Mouse (Mus musculus): ENCODE data around the gene Lrrc8e. TPM values are rescaled to one million over a fixed set of nuclear protein-coding genes. Genes with fewer than 3 reads are reported as not detected.
"Not testable (repeated sequence)": the region's sequence is repeated elsewhere in the genome, so short reads cannot be mapped to it uniquely, and the experiment has no call there.

Lrrc8e gene
- total and polyA plus RNA-seq, 3 experiments: 0.25 TPM; not detected in 2

DNA sequence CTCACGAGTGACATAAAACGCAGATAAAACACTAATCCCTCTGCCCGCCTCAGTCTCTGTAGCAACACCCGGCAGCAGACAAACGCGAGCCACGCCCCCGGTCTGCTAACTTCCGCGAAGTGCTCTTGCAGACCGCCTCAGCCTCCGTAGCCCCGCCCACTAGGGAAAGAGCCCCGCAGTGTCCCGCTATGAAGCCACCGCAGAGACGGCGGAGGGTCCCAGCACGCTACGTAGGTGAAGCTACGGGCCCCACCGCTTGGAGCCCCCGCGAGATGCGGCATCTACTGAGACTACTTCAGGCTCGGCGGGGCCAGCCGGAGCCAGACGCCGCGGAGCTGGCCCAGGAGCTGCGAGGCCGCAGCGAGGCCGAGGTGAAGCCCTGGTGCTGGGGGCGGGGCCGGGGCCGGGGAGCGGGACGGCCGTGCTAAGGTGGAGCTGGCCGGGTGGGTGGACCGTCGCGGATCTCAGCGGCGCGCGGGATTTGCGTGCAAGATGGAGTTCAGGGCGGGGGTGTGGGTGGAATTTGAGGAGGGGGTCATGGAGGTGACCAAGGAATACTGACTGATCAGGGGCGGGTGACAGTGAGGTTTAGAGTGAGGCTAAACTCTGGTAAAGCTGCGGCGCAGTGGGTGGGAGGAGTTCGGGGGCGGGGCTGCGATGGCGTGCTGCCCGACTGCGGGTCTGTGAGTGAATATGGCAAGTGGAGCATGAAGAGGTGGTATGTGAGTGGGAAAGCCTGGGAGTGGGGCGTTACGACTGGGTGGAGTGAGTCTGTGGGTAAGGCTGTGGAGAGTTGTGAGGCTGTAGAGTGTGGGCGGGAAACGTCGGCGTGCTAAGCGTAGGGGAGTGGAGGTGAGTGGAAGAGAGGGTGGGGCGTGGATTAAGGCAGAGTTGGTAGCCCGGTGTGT, 26.6 kb downstream of the Lrrc8e start, which contains the start of gene Snapc2 (continued):
- peak; percentile 29; the same call in 1 of the 2 replicates for TF ChIP-seq NRF1 (IDR thresholded peaks at IDR 0.05; ENCODE audit: low read depth, low read length)

DNA sequence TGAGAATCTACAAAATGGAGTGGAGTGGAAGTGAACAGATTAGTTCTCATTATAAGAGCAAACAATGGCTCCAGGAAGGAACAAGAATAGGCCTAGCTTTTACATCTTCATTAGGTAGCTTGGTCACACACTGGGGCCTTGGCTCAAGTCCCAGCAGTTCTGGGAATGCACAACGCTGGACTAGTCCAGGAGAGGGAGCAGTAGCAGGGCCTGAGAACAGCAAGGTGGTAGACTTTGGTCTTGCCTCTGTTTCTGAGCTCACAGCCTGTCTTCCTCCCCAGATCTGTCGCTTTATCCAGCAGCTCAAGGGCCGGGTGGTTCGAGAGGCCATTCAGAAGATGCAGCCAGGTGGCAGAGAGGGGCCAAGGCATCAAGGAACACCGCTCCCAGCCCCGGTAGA, 27.4 kb downstream of the Lrrc8e start:
- H3K9me3 ChIP-seq (replicated peaks; ENCODE audit: low read length): no peaks in the 10 kb centered on the region
- no peak for TF ChIP-seq POLR2AphosphoS2 (IDR thresholded peaks at IDR 0.05; ENCODE audit: low read depth, low read length)
- no peak for TF ChIP-seq MEF2A (IDR thresholded peaks at IDR 0.05; ENCODE audit: borderline replicate concordance, low read depth, low read length)
- TF ChIP-seq CTCF (conservative IDR thresholded peaks at IDR 0.05 in 1 of 2, IDR thresholded peaks at IDR 0.05 in 1 of 2; ENCODE audit: low read depth in 2 of 2, low read length in 2 of 2): peak in 1 of 2 experiments; percentile 13; a peak in 1 of 4 replicates
- dilution Hi-C loops (cut with MboI; ENCODE audit: extremely low pct_ligation_motif_present, extremely low pct_unique_long_range_greater_than_20kb, low sequenced_read_pairs): no loop called here
- peak overlapping the region; percentile 76; the same call in 1 of the 2 replicates for H3K9ac ChIP-seq (ENCODE audit: insufficient read depth, low read depth)
- H3K79me2 ChIP-seq (replicated peaks; ENCODE audit: control insufficient read depth, extremely low read depth, insufficient read depth, poor library complexity, severe bottlenecking): no peaks in the 10 kb centered on the region
- no peak overlapping the region for H3K27ac ChIP-seq (ENCODE audit: insufficient read depth, low read depth)
- H3K4me2 ChIP-seq (ENCODE audit: insufficient read depth, low read depth, poor library complexity, severe bottlenecking): peak overlapping the region; percentile 82; the same call in 1 of the 2 replicates
- H3K4me3 ChIP-seq (replicated peaks in 1 of 3; ENCODE audit: low read depth in 2 of 3, low read length in 2 of 3, poor library complexity in 1 of 3): peak overlapping the region in 2 of 3 experiments; percentile 63 to 68
- DNase-seq (ENCODE audit: extremely low read depth): peak; percentile 18
- in situ Hi-C loops (cut with MboI; ENCODE audit: low pct_ligation_motif_present, low pct_unique_long_range_greater_than_20kb, low sequenced_read_pairs): loop anchor here (10.0 kb wide), 1 partner anchor 61 kb away; no protein-coding TSS in a partner anchor
- peaks cover 7 to 14% of the 10 kb centered on the region in 2 experiments for H3K4me1 ChIP-seq (ENCODE audit: control insufficient read depth in 1 of 2, insufficient read depth in 2 of 2)
- no peaks in the 10 kb centered on the region for H3K27me3 ChIP-seq (replicated peaks)
- peaks cover 46 to 71% of the 10 kb centered on the region in 2 experiments for H3K36me3 ChIP-seq (replicated peaks in 1 of 2; ENCODE audit: control insufficient read depth in 1 of 2, insufficient read depth in 1 of 2, low read length in 1 of 2)

DNA sequence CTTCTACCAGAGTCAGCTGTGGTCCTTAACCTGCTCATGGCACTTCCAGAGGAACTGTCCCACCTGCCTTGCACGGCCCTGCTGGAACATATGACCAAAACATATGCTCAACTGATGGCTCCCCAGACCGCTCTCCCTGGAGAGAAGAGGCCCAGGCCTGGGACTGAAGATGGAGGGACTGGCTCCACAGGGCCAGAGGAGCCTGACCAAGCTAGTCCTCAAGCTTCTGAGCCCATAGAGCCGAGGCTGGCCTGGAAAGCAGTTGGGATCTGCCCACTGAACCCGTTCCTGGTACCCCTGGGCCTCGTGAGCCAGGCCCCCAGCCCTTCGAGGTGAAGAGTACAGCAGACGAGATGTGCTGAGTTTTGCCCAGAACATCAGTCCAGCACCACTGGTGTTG, 28.8 kb downstream of the Lrrc8e start:
- H3K4me3 ChIP-seq (replicated peaks in 1 of 3; ENCODE audit: low read depth in 2 of 3, low read length in 2 of 3, poor library complexity in 1 of 3); H3K4me2 ChIP-seq (ENCODE audit: insufficient read depth, low read depth, poor library complexity, severe bottlenecking); dilution Hi-C loops (cut with MboI; ENCODE audit: extremely low pct_ligation_motif_present, extremely low pct_unique_long_range_greater_than_20kb, low sequenced_read_pairs); H3K9ac ChIP-seq (ENCODE audit: insufficient read depth, low read depth); H3K79me2 ChIP-seq (replicated peaks; ENCODE audit: control insufficient read depth, extremely low read depth, insufficient read depth, poor library complexity, severe bottlenecking); DNase-seq (ENCODE audit: extremely low read depth); H3K27me3 ChIP-seq (replicated peaks); H3K27ac ChIP-seq (ENCODE audit: insufficient read depth, low read depth); H3K9me3 ChIP-seq (replicated peaks; ENCODE audit: low read length): not testable (repeated sequence)
- Histone ChIP-seq H3K4me1 (ENCODE audit: control insufficient read depth in 1 of 2, insufficient read depth in 2 of 2) (peaks cover 7 to 14% of the 10 kb centered on the region in 2 experiments), H3K36me3 (replicated peaks in 1 of 2; ENCODE audit: control insufficient read depth in 1 of 2, insufficient read depth in 1 of 2, low read length in 1 of 2) (peaks cover 48 to 71% of the 10 kb centered on the region in 2 experiments)
- in situ Hi-C loops (cut with MboI; ENCODE audit: low pct_ligation_motif_present, low pct_unique_long_range_greater_than_20kb, low sequenced_read_pairs): loop anchor here (10.0 kb wide), 1 partner anchor 59 kb away; no protein-coding TSS in a partner anchor

DNA sequence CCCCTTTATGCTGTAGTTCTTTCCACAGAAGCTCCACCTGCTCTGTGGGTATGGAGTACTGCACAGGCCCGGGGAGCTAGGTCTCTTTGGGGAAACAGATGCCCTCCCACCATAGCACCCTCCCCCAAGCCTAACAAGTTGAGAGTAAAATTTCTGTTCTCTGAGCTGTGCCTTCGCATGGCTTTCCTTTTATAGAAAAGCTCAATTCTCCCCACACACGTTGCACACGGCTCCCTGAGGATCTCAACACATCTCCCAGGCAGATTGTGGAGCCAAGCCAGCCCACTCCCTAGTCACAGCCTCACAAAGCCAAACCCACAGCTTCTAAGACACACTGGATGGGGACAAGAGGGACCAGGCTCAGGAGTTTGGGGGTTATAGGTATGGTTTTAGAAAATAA, 30.3 kb downstream of the Lrrc8e start:
- H3K36me3 ChIP-seq (replicated peaks in 1 of 2; ENCODE audit: control insufficient read depth in 1 of 2, insufficient read depth in 1 of 2, low read length in 1 of 2): peaks cover 63 to 78% of the 10 kb centered on the region in 2 experiments
- dilution Hi-C loops (cut with MboI; ENCODE audit: extremely low pct_ligation_motif_present, extremely low pct_unique_long_range_greater_than_20kb, low sequenced_read_pairs) (no loop called here), in situ Hi-C loops (cut with MboI; ENCODE audit: low pct_ligation_motif_present, low pct_unique_long_range_greater_than_20kb, low sequenced_read_pairs) (loop anchor here (10.0 kb wide), 1 partner anchor 58 kb away; no protein-coding TSS in a partner anchor)
- H3K27me3 ChIP-seq (replicated peaks): no peaks in the 10 kb centered on the region
- no peak overlapping the region for H3K27ac ChIP-seq (ENCODE audit: insufficient read depth, low read depth)
- DNase-seq (ENCODE audit: extremely low read depth): no peak
- H3K79me2 ChIP-seq (replicated peaks; ENCODE audit: control insufficient read depth, extremely low read depth, insufficient read depth, poor library complexity, severe bottlenecking): no peaks in the 10 kb centered on the region
- no peak overlapping the region for H3K4me2 ChIP-seq (ENCODE audit: insufficient read depth, low read depth, poor library complexity, severe bottlenecking)
- TF ChIP-seq RAD21 (IDR thresholded peaks at IDR 0.05; ENCODE audit: low read depth, low read length): no peak
- no peaks in the 10 kb centered on the region for H3K9me3 ChIP-seq (replicated peaks; ENCODE audit: low read length)
- no peak overlapping the region for H3K4me3 ChIP-seq (replicated peaks in 1 of 3; ENCODE audit: low read depth in 2 of 3, low read length in 2 of 3, poor library complexity in 1 of 3)
- H3K4me1 ChIP-seq (ENCODE audit: control insufficient read depth in 1 of 2, insufficient read depth in 2 of 2): peaks cover 7 to 14% of the 10 kb centered on the region in 2 experiments
- H3K9ac ChIP-seq (ENCODE audit: insufficient read depth, low read depth): no peak overlapping the region

Measured in CH12.LX (cell line).